Mouse (Mus musculus): ENCODE measurements at regions not wholly inside any gene's neighbourhood (a gene's known extent, or its start where the extent isn't known, plus 50 kb on each side); places are given as distances from the start of the nearest gene placed in this dataset.

GRCm38 (mm10) chr2:106458003-106458402 is 235.1 kb upstream of the Mpped2 start:
- DNase-seq, result no peak

- DNase-seq, result no peak
Observed at GRCm38 (mm10) chr2:106461021-106461420, 232.0 kb upstream of the Mpped2 start.

- DNase-seq, result no peak
Observed at GRCm38 (mm10) chr2:106461490-106461889, 231.6 kb upstream of the Mpped2 start.

GRCm38 (mm10) chr2:106461973-106462637 is 231.0 kb upstream of the Mpped2 start:
- no peak for DNase-seq

GRCm38 (mm10) chr2:106465055-106465454 is 228.0 kb upstream of the Mpped2 start:
- DNase-seq, result no peak

GRCm38 (mm10) chr2:106465831-106466230 is 227.2 kb upstream of the Mpped2 start:
- no peak for DNase-seq

- no peak for DNase-seq
Observed at GRCm38 (mm10) chr2:106469196-106469595, 223.9 kb upstream of the Mpped2 start.

GRCm38 (mm10) chr2:106473458-106473857 is 219.6 kb upstream of the Mpped2 start:
- no peak for DNase-seq

- DNase-seq, result no peak
Observed at GRCm38 (mm10) chr2:106477991-106478390, 215.1 kb upstream of the Mpped2 start.

- no peak for DNase-seq
Observed at GRCm38 (mm10) chr2:106487335-106488082, 205.6 kb upstream of the Mpped2 start.

GRCm38 (mm10) chr2:106498735-106499134 is 194.3 kb upstream of the Mpped2 start:
- no peak for DNase-seq

GRCm38 (mm10) chr2:106499227-106499928 is 193.7 kb upstream of the Mpped2 start:
- DNase-seq, result no peak

- DNase-seq, result no peak
Observed at GRCm38 (mm10) chr2:106504933-106505420, 188.1 kb upstream of the Mpped2 start.

- no peak for DNase-seq
Observed at GRCm38 (mm10) chr2:106511889-106512288, 181.2 kb upstream of the Mpped2 start.

GRCm38 (mm10) chr2:106512338-106513024 is 180.6 kb upstream of the Mpped2 start:
- no peak for DNase-seq

- DNase-seq, result no peak
Observed at GRCm38 (mm10) chr2:106513025-106513386, 180.1 kb upstream of the Mpped2 start.

- DNase-seq, result peak; percentile 68
Observed at GRCm38 (mm10) chr2:106517224-106517623, 175.8 kb upstream of the Mpped2 start.

GRCm38 (mm10) chr2:106522961-106523360 is 170.1 kb upstream of the Mpped2 start:
- DNase-seq, result no peak

- no peak for DNase-seq
Observed at GRCm38 (mm10) chr2:106527008-106527407, 166.1 kb upstream of the Mpped2 start.

GRCm38 (mm10) chr2:106529247-106529646 is 163.8 kb upstream of the Mpped2 start:
- DNase-seq, result no peak

GRCm38 (mm10) chr2:106529746-106530145 is 163.3 kb upstream of the Mpped2 start:
- no peak for DNase-seq

- no peak for DNase-seq
Observed at GRCm38 (mm10) chr2:106538329-106538728, 154.7 kb upstream of the Mpped2 start.

- DNase-seq, result no peak
Observed at GRCm38 (mm10) chr2:106540176-106540575, 152.9 kb upstream of the Mpped2 start.

All from cerebellum, adult 11-12 months (tissue).